Comparison of ENCODE assay signal across 16 mouse cellular contexts in the genomic region with DNA sequence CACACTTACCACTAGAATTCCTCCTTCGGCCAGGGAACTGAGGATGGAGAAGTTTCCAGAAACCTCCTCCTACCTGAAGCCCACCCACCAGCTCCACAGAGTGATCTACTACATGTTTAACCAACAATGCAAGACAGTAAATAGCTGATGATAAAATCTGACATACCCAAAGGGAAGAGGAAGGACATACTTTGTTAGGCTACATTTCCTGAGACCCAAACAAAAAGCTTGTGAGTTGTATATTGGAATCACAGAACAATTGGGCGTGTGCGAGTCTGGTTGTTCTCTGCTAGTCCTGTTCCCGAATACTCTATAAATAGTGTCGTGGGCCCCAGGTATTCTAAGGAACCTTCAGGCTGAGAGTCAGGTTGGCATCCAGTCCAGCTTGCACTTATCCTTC.
DNase-seq lines count a peak whose midpoint lies in the region; ATAC-seq lines count a peak whose summit lies in the region.
"Had no signal": no experiment of that assay in that cellular context is flagged by ENCODE, and none has a peak within 500 bp of the region (broad histone marks: within the 10 kb centered on the region; RNA-seq: fewer than 3 reads in every experiment).

No protein-coding gene starts in this region.

- peak; percentile 3 for DNase-seq in kidney, adult 18-20 months
- DNase-seq in kidney, postnatal 4 days: no peak
- DNase-seq in kidney, postnatal 14 days: peak; percentile 6
- DNase-seq in lung, postnatal 10 days: peak; percentile 7
- peak; percentile 56 for DNase-seq in lung, postnatal 36 days
- DNase-seq in layer of hippocampus, adult 9-10 months (ENCODE audit: low spot score): no peak
- DNase-seq: cerebellum, adult 11-12 months; cerebellum, adult 9-10 months; cerebellum, postnatal 25 days; gastrocnemius, postnatal 36 days; heart, adult 18-20 months; heart, postnatal 10 days had no signal

- no peaks in the 10 kb centered on the region for H3K4me1 ChIP-seq in kidney, embryonic 15.5 days
- H3K4me1 ChIP-seq: embryonic facial prominence, embryonic 12.5 days; forebrain, embryonic 15.5 days; heart, embryonic 10.5 days had no signal

- H3K4me3 ChIP-seq in kidney, embryonic 15.5 days (replicated peaks): no peak overlapping the region
- H3K4me3 ChIP-seq: embryonic facial prominence, embryonic 12.5 days; forebrain, embryonic 15.5 days; heart, embryonic 10.5 days had no signal

- 89% methylated on average over 5 of the region's 5 CpGs for WGBS in kidney, embryonic 15.5 days

- H3K27ac ChIP-seq in kidney, embryonic 15.5 days: no peak overlapping the region
- H3K27ac ChIP-seq: embryonic facial prominence, embryonic 12.5 days; forebrain, embryonic 15.5 days; heart, embryonic 10.5 days had no signal

- H3K9ac ChIP-seq in kidney, embryonic 15.5 days: no peak overlapping the region
- H3K9ac ChIP-seq: embryonic facial prominence, embryonic 12.5 days; forebrain, embryonic 15.5 days had no signal

- no peaks in the 10 kb centered on the region for H3K36me3 ChIP-seq in kidney, embryonic 15.5 days
- H3K36me3 ChIP-seq: embryonic facial prominence, embryonic 12.5 days; forebrain, embryonic 15.5 days; heart, embryonic 10.5 days had no signal

- H3K4me2 ChIP-seq in kidney, embryonic 15.5 days: no peak overlapping the region
- H3K4me2 ChIP-seq: embryonic facial prominence, embryonic 12.5 days; forebrain, embryonic 15.5 days had no signal

- H3K27me3 ChIP-seq in kidney, embryonic 15.5 days: no peaks in the 10 kb centered on the region
- H3K27me3 ChIP-seq: embryonic facial prominence, embryonic 12.5 days; forebrain, embryonic 15.5 days had no signal

- H3K9me3 ChIP-seq in kidney, embryonic 15.5 days (replicated peaks): no peaks in the 10 kb centered on the region
- H3K9me3 ChIP-seq: embryonic facial prominence, embryonic 12.5 days; forebrain, embryonic 15.5 days; heart, embryonic 10.5 days had no signal

- ATAC-seq in kidney, embryonic 15.5 days (replicated peaks; ENCODE audit: low FRiP score): no peak
- ATAC-seq: forebrain, embryonic 15.5 days had no signal

Comparison
In these comparisons a context has a peak if more than half of its experiments do, and no peak if none do; other contexts are left out.
1. DNase-seq: peak in kidney, adult 18-20 months (single experiment), kidney, postnatal 14 days (single experiment), lung, postnatal 10 days (single experiment) and lung, postnatal 36 days (single experiment); none in kidney, postnatal 4 days (0 of 2) and layer of hippocampus, adult 9-10 months (single experiment).